Mouse (Mus musculus) CH12.LX (cell line): ENCODE measurements around the gene Wdr62. TPM values are rescaled to one million over a fixed set of nuclear protein-coding genes. Genes with fewer than 3 reads are reported as not detected.

Experiments used
- DNase-seq: peaks from one replicate; pipeline ENCODE4 v3.0.0-alpha.2; 2013; ENCODE audit errors: extremely low read depth
- H3K27ac ChIP-seq: 2 replicates; pipeline ENCODE4 v1.5.1; 2012; ENCODE audit warnings: low read depth, mild to moderate bottlenecking, control low read depth, moderate library complexity; ENCODE audit not compliant: insufficient read depth
- H3K27me3 ChIP-seq: replicated peaks from 2 replicates; pipeline ENCODE3; 2012; ENCODE audit warnings: inconsistent platforms
- H3K36me3 ChIP-seq, 2 experiments: replicated peaks in 1 of 2; 2 replicates each; pipeline versions ENCODE3 to v1.6.1; 2012; ENCODE audit warnings: inconsistent platforms in 1 of 2, low read length in 1 of 2, mild to moderate bottlenecking in 1 of 2, mixed read lengths in 1 of 2, moderate library complexity in 1 of 2; ENCODE audit not compliant: control insufficient read depth in 1 of 2, insufficient read depth in 1 of 2
- H3K4me1 ChIP-seq, 2 experiments: 2 replicates each; pipeline ENCODE4 v1.6.1; 2012; ENCODE audit warnings: inconsistent platforms in 1 of 2, moderate library complexity in 1 of 2; ENCODE audit not compliant: insufficient read depth in 2 of 2, control insufficient read depth in 1 of 2
- H3K4me2 ChIP-seq: 2 replicates; pipeline ENCODE4 v1.6.1; 2012; ENCODE audit warnings: low read depth, mild to moderate bottlenecking, control low read depth; ENCODE audit not compliant: poor library complexity, insufficient read depth, severe bottlenecking
- H3K4me3 ChIP-seq, 3 experiments: fragments of 150-350 bp in 1 of 3; sonication (generic) in 1 of 3; replicated peaks in 1 of 3; 2 replicates each; pipeline versions ENCODE3 to v1.5.1; 2011 to 2012; ENCODE audit warnings: low read depth in 2 of 3, low read length in 2 of 3, mild to moderate bottlenecking in 2 of 3, moderate library complexity in 2 of 3, control low read depth in 1 of 3, improper control_type of control experiment in 1 of 3, inconsistent platforms in 1 of 3, mixed read lengths in 1 of 3; ENCODE audit not compliant: poor library complexity in 1 of 3
- H3K79me2 ChIP-seq: replicated peaks from 2 replicates; pipeline ENCODE4 v1.6.1; 2012; ENCODE audit warnings: mild to moderate bottlenecking, moderate library complexity; ENCODE audit not compliant: control insufficient read depth, poor library complexity, insufficient read depth, severe bottlenecking; ENCODE audit errors: extremely low read depth
- H3K9ac ChIP-seq: 2 replicates; pipeline ENCODE4 v1.6.1; 2012; ENCODE audit warnings: low read depth, mild to moderate bottlenecking, control low read depth, moderate library complexity; ENCODE audit not compliant: insufficient read depth
- H3K9me3 ChIP-seq: replicated peaks from 2 replicates; pipeline ENCODE3; 2012; ENCODE audit warnings: low read length, inconsistent platforms, mixed read lengths
- CHD2 ChIP-seq: IDR thresholded peaks from 2 replicates; pipeline ENCODE4 v1.6.1; 2011; ENCODE audit warnings: low read length, improper control_type of control experiment
- ELF1 ChIP-seq: IDR thresholded peaks from 2 replicates; pipeline ENCODE4 v1.6.1; 2014; ENCODE audit warnings: low read depth, mild to moderate bottlenecking, inconsistent platforms, low read length, improper control_type of control experiment
- EP300 ChIP-seq: IDR thresholded peaks from 2 replicates; pipeline ENCODE4 v1.6.1; 2011; ENCODE audit warnings: low read length, improper control_type of control experiment
- GABPA ChIP-seq: IDR thresholded peaks from 2 replicates; pipeline ENCODE4 v1.6.1; 2012; ENCODE audit warnings: low read depth, low read length, improper control_type of control experiment, inconsistent platforms; ENCODE audit not compliant: insufficient replicate concordance
- HCFC1 ChIP-seq: IDR thresholded peaks from 2 replicates; pipeline ENCODE4 v1.6.1; 2012; ENCODE audit warnings: low read depth, mild to moderate bottlenecking, inconsistent platforms, low read length, improper control_type of control experiment
- KAT2A ChIP-seq: IDR thresholded peaks from 2 replicates; pipeline ENCODE4 v1.6.1; 2012; ENCODE audit warnings: low read length, improper control_type of control experiment, inconsistent platforms; ENCODE audit not compliant: insufficient replicate concordance
- MAX ChIP-seq: IDR thresholded peaks from 2 replicates; pipeline ENCODE4 v1.6.1; 2011; ENCODE audit warnings: low read length, improper control_type of control experiment
- MAZ ChIP-seq: IDR thresholded peaks from 2 replicates; pipeline ENCODE4 v1.6.1; 2012; ENCODE audit warnings: low read depth, mild to moderate bottlenecking, inconsistent platforms, low read length, improper control_type of control experiment, moderate library complexity
- MXI1 ChIP-seq: IDR thresholded peaks from 2 replicates; pipeline ENCODE4 v1.6.1; 2011; ENCODE audit warnings: mild to moderate bottlenecking, low read depth, low read length, improper control_type of control experiment
- MYC ChIP-seq: IDR thresholded peaks from 2 replicates; pipeline ENCODE4 v1.6.1; 2011; ENCODE audit warnings: low read depth, mild to moderate bottlenecking, improper control_type of control experiment, low read length
- NELFE ChIP-seq: IDR thresholded peaks from 2 replicates; pipeline ENCODE4 v1.6.1; 2011; ENCODE audit warnings: low read depth, low read length, improper control_type of control experiment
- NRF1 ChIP-seq: IDR thresholded peaks from 2 replicates; pipeline ENCODE4 v1.6.1; 2014; ENCODE audit warnings: low read depth, mild to moderate bottlenecking, inconsistent platforms, low read length, improper control_type of control experiment, moderate library complexity
- POLR2A ChIP-seq: IDR thresholded peaks from 2 replicates; pipeline ENCODE4 v1.6.1; 2011; ENCODE audit warnings: low read depth, mild to moderate bottlenecking, improper control_type of control experiment, low read length
- POLR2AphosphoS2 ChIP-seq: IDR thresholded peaks from 2 replicates; pipeline ENCODE4 v1.6.1; 2011; ENCODE audit warnings: low read depth, low read length, improper control_type of control experiment
- SIN3A ChIP-seq: IDR thresholded peaks from 2 replicates; pipeline ENCODE4 v1.6.1; 2012; ENCODE audit warnings: low read length, improper control_type of control experiment, inconsistent platforms
- TBP ChIP-seq: conservative IDR thresholded peaks from 2 replicates; pipeline ENCODE4 v1.6.1; 2011; ENCODE audit warnings: low read depth, low read length, improper control_type of control experiment
- UBTF ChIP-seq: IDR thresholded peaks from 2 replicates; pipeline ENCODE4 v1.6.1; 2012; ENCODE audit warnings: low read depth, mild to moderate bottlenecking, inconsistent platforms, low read length, improper control_type of control experiment, moderate library complexity
- USF1 ChIP-seq: IDR thresholded peaks from 2 replicates; pipeline ENCODE4 v1.6.1; 2014; ENCODE audit warnings: low read depth, mild to moderate bottlenecking, inconsistent platforms, low read length, improper control_type of control experiment
- ZKSCAN1 ChIP-seq: IDR thresholded peaks from 2 replicates; pipeline ENCODE4 v1.6.1; 2012; ENCODE audit warnings: low read depth, inconsistent platforms, low read length, improper control_type of control experiment, borderline replicate concordance
- ZMIZ1 ChIP-seq: IDR thresholded peaks from 2 replicates; pipeline ENCODE4 v1.6.1; 2012; ENCODE audit warnings: low read depth, mild to moderate bottlenecking, inconsistent platforms, low read length, improper control_type of control experiment
- dilution Hi-C: fragments of 300-500 bp; cut with MboI; formaldehyde crosslinking; loops from 2 replicates; pipeline ENCODE4 v1.14.3; 2020; ENCODE audit warnings: low sequenced_read_pairs; ENCODE audit not compliant: extremely low pct_unique_long_range_greater_than_20kb, extremely low pct_ligation_motif_present
- in situ Hi-C: fragments of 300-500 bp; cut with MboI; formaldehyde crosslinking; loops from 3 replicates; pipeline ENCODE4 v1.14.3; 2019; ENCODE audit warnings: low sequenced_read_pairs, low pct_ligation_motif_present, low pct_unique_long_range_greater_than_20kb, mixed read lengths
- polyA plus RNA-seq: library from polyadenylated mRNA; unstranded; fragments of >175 nt; gene quantifications from 2 replicates; pipeline ENCODE4 v1.2.1, GENCODE M21; 2012; ENCODE audit warnings: low read depth; ENCODE audit not compliant: insufficient read length
- total RNA-seq, 2 experiments: library from RNA; depleted of rRNA; stranded (reverse); fragments of 300-350 nt in 1 of 2; fragments of >200 nt in 1 of 2; gene quantifications; 2 replicates each; pipeline ENCODE4 v1.2.3; 2012 to 2014

Gene Wdr62
- total and polyA plus RNA-seq, 3 experiments: 2.3 to 19.7 (median 5.3) TPM

DNA sequence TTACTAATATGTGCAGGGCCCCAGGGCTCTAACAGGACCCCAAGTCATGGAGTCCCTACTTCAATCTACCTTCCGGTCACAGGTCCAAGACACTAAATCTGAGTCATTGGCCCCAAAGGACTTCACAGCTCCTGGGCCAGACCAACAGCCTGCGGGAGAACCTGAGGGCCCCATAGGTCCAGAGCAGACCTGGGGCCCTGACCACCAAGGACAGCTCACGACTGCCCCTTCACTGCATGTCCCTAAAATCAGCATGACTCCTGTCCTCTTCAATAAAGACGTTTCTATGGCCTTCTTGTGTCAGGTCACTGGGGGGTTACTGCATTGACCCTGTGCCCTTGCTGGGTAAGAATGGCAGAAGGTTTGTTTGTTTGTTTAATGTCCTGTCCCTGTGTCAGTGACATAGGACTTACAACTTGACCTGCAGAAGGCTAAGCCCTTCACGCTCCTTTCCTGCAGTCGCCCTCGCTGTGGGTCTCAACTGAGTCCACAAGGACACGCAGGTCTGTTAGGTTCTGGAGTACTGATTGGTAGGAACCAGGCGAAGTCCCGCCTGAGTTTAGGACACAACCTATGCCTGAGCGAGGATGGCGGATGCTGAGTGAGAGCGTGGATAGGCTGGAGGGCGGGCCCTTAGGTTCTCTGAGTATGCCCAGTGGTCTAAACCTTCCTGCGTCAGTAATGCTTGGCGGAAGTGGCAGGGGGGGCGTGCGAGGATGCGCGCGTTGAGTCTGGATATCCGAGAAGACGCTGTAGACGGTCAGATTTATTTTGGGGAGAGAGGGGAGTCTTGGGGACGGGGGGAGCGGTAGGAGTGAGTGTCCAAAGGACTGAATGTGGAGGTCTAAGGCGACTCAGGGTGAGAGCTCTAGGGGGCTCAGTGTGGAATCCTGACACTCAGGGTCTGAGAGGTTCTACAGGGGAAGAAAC lies 28.1 kb upstream of the Wdr62 start, which contains the start of gene Alkbh6:
TSS of gene Alkbh6 (plus strand) at position 642 of the 930 bp plus-strand sequence.
- H3K27ac ChIP-seq: peak within 1 kb of the TSS; percentile 34; the same call in 1 of the 2 replicates
- H3K4me2 ChIP-seq: peak within 1 kb of the TSS; percentile 82
- peaks cover 11% of the 10 kb centered on the region for H3K27me3 ChIP-seq
- no peaks in the 10 kb centered on the region for H3K9me3 ChIP-seq
- dilution Hi-C loops: no loop called here
- H3K36me3 ChIP-seq: peaks cover 10 to 34% of the 10 kb centered on the region in 2 experiments
- TF ChIP-seq KAT2A (0 out of 2 replicates have a peak, but pooled peaks have one; percentile 30), NRF1 (peak; percentile 78), USF1 (no peak), MXI1 (peak; percentile 75), POLR2A (peak; percentile 94), POLR2AphosphoS2 (peak; percentile 90; the same call in 1 of the 2 replicates), TBP (0 out of 2 replicates have a peak, but pooled peaks have one; percentile 45), HCFC1 (peak; percentile 78), MYC (peak; percentile 13; the same call in 1 of the 2 replicates), EP300 (no peak), MAX (peak; percentile 71), UBTF (no peak), SIN3A (peak; percentile 93), NELFE (peak; percentile 93), ELF1 (peak; percentile 92), ZMIZ1 (peak; percentile 94), GABPA (no peak), CHD2 (peak; percentile 74), MAZ (peak; percentile 70), ZKSCAN1 (no peak)
- TF ChIP-seq, all 38 proteins: peak for 15
- Histone ChIP-seq H3K4me1 (peaks cover 11 to 29% of the 10 kb centered on the region in 2 experiments), H3K4me3 (peak within 1 kb of the TSS; percentile 75 to 96 (median 85)), H3K79me2 (peaks cover 6% of the 10 kb centered on the region), H3K9ac (peak within 1 kb of the TSS; percentile 66)
- peak; percentile 98 for DNase-seq
- in situ Hi-C loops: no loop called here
